Mouse (Mus musculus) lung, postnatal 14 days (tissue): Measurements from ENCODE around the gene Shank3.

ENCODE experiments used
- DNase-seq: peaks from one replicate; pipeline ENCODE4 v3.0.0; 2021

Shank3 gene

GRCm38 (mm10) chr15:89525464-89525863 is 26.0 kb downstream of the Shank3 start:
- DNase-seq, result no peak

GRCm38 (mm10) chr15:89525896-89526295 is 26.5 kb downstream of the Shank3 start:
- DNase-seq, result no peak

- no peak for DNase-seq
These were observed 27.4 kb downstream of the Shank3 start for GRCm38 (mm10) chr15:89526776-89527325.

- DNase-seq, result no peak
These were observed 28.0 kb downstream of the Shank3 start for GRCm38 (mm10) chr15:89527466-89527865.

- no peak for DNase-seq
These were observed 28.9 kb downstream of the Shank3 start for GRCm38 (mm10) chr15:89528201-89528850.

- DNase-seq, result no peak
These were observed 29.5 kb downstream of the Shank3 start for GRCm38 (mm10) chr15:89528923-89529322.

- peak; percentile 63 for DNase-seq
These were observed 30.9 kb downstream of the Shank3 start for GRCm38 (mm10) chr15:89530336-89530735.

GRCm38 (mm10) chr15:89531399-89531798 is 32.0 kb downstream of the Shank3 start:
- DNase-seq, result no peak

- no peak for DNase-seq
These were observed 32.9 kb downstream of the Shank3 start for GRCm38 (mm10) chr15:89532026-89532923.

GRCm38 (mm10) chr15:89532924-89533842 is 33.8 kb downstream of the Shank3 start:
- DNase-seq, result no peak

GRCm38 (mm10) chr15:89533843-89534207 is 34.4 kb downstream of the Shank3 start:
- no peak for DNase-seq

- no peak for DNase-seq
These were observed 44.7 kb downstream of the Shank3 start for GRCm38 (mm10) chr15:89544171-89544570.

- DNase-seq, result no peak
These were observed 47.9 kb downstream of the Shank3 start for GRCm38 (mm10) chr15:89547321-89547720.

- DNase-seq, result no peak
These were observed 48.6 kb downstream of the Shank3 start for GRCm38 (mm10) chr15:89547824-89548601.

GRCm38 (mm10) chr15:89548837-89549236 is 49.4 kb downstream of the Shank3 start:
- no peak for DNase-seq

GRCm38 (mm10) chr15:89550506-89550905 is 51.1 kb downstream of the Shank3 start:
- no peak for DNase-seq

- DNase-seq, result no peak
These were observed 52.3 kb downstream of the Shank3 start for GRCm38 (mm10) chr15:89551733-89552132.

- no peak for DNase-seq
These were observed 56.2 kb downstream of the Shank3 start for GRCm38 (mm10) chr15:89555591-89555990.

- DNase-seq, result no peak
These were observed 57.2 kb downstream of the Shank3 start for GRCm38 (mm10) chr15:89556401-89557178.

- DNase-seq, result no peak
These were observed 58.0 kb downstream of the Shank3 start for GRCm38 (mm10) chr15:89557179-89557995.
